15 mouse cellular contexts compared by ENCODE assay signal in genomic region chrX:74359171-74359570, GRCm38 (mm10). TPM values are rescaled to one million over a fixed set of nuclear protein-coding genes. Genes with fewer than 3 reads are reported as not detected.
DNase-seq lines count a peak whose midpoint lies in the region; ATAC-seq and TF ChIP-seq lines count a peak whose summit lies in the region.
"Had no signal": no experiment of that assay in that cellular context is flagged by ENCODE, and none has a peak within 500 bp of the region (broad histone marks: within the 10 kb centered on the region; RNA-seq: fewer than 3 reads in every experiment).

No protein-coding gene starts in this region.

- no peak overlapping the region for H3K4me3 ChIP-seq in stomach, postnatal 0 days (ENCODE audit: low read depth, low read length)
- H3K4me3 ChIP-seq in hindbrain, embryonic 14.5 days (replicated peaks; ENCODE audit: low read length), result no peak overlapping the region
- no peak overlapping the region for H3K4me3 ChIP-seq in intestine, embryonic 16.5 days (ENCODE audit: low read length)
- H3K4me3 ChIP-seq: forebrain, embryonic 12.5 days; hindbrain, embryonic 12.5 days; intestine, embryonic 15.5 days; limb, embryonic 15.5 days had no signal

- no peak overlapping the region for H3K9ac ChIP-seq in stomach, postnatal 0 days (ENCODE audit: low read length)
- H3K9ac ChIP-seq in hindbrain, embryonic 14.5 days, result no peak overlapping the region
- no peak overlapping the region for H3K9ac ChIP-seq in intestine, embryonic 16.5 days (ENCODE audit: low read depth, low read length)
- H3K9ac ChIP-seq: forebrain, embryonic 12.5 days; hindbrain, embryonic 12.5 days; intestine, embryonic 15.5 days; limb, embryonic 15.5 days; liver, postnatal 0 days had no signal

- TF ChIP-seq EP300 in stomach, postnatal 0 days (optimal IDR thresholded peaks at IDR 0.05), result no peak

- no peaks in the 10 kb centered on the region for H3K9me3 ChIP-seq in stomach, postnatal 0 days (ENCODE audit: control insufficient read depth, low read length)
- H3K9me3 ChIP-seq in hindbrain, embryonic 14.5 days (ENCODE audit: control insufficient read depth, low read length), result 0 out of 2 replicates have a peak, but pooled peaks cover 3% of the 10 kb centered on the region
- H3K9me3 ChIP-seq in intestine, embryonic 16.5 days (ENCODE audit: control insufficient read depth, low read length), result no peaks in the 10 kb centered on the region
- H3K9me3 ChIP-seq: forebrain, embryonic 12.5 days; hindbrain, embryonic 12.5 days; intestine, embryonic 15.5 days; limb, embryonic 15.5 days had no signal

- ATAC-seq in stomach, postnatal 0 days (ENCODE audit: low FRiP score, low TSS enrichment), result no peak
- no peak for ATAC-seq in hindbrain, embryonic 14.5 days (ENCODE audit: low FRiP score)
- no peak for ATAC-seq in intestine, embryonic 16.5 days
- ATAC-seq: intestine, embryonic 15.5 days; liver, postnatal 0 days had no signal

- TF ChIP-seq CTCF in stomach, postnatal 0 days (IDR thresholded peaks at IDR 0.05; ENCODE audit: low read depth), result no peak

- H3K27me3 ChIP-seq in stomach, postnatal 0 days (ENCODE audit: control insufficient read depth, insufficient read depth, low read length), result no peaks in the 10 kb centered on the region
- no peaks in the 10 kb centered on the region for H3K27me3 ChIP-seq in hindbrain, embryonic 14.5 days (ENCODE audit: control insufficient read depth, insufficient read depth, low read length)
- no peaks in the 10 kb centered on the region for H3K27me3 ChIP-seq in intestine, embryonic 16.5 days (replicated peaks; ENCODE audit: control insufficient read depth, insufficient read depth, low read length)
- H3K27me3 ChIP-seq: forebrain, embryonic 12.5 days; hindbrain, embryonic 12.5 days; intestine, embryonic 15.5 days; limb, embryonic 15.5 days had no signal

- DNase-seq in urinary bladder, adult 18-20 months (ENCODE audit: low spot score in 2 of 2), result peak; percentile 6 to 28
- no peak for DNase-seq in urinary bladder, postnatal 10 days (ENCODE audit: low spot score)
- peak; percentile 36 for DNase-seq in fat pad, adult 2 months (ENCODE audit: extremely low read depth, low read depth, low spot score)
- peak; percentile 30 to 44 for DNase-seq in kidney, postnatal 36 days
- DNase-seq in stomach, postnatal 0 days (ENCODE audit: low spot score), result peak; percentile 34
- no peak for DNase-seq in hindbrain, embryonic 14.5 days (ENCODE audit: low spot score)
- DNase-seq: adrenal gland, postnatal 36 days; cerebellum, adult 8-10 months; gastrocnemius, postnatal 14 days; liver, postnatal 0 days had no signal

- no peak overlapping the region for H3K4me2 ChIP-seq in stomach, postnatal 0 days (replicated peaks; ENCODE audit: low read depth)
- H3K4me2 ChIP-seq in hindbrain, embryonic 14.5 days (replicated peaks), result no peak overlapping the region
- H3K4me2 ChIP-seq in intestine, embryonic 16.5 days (ENCODE audit: low read depth, low read length), result no peak overlapping the region
- H3K4me2 ChIP-seq: forebrain, embryonic 12.5 days; hindbrain, embryonic 12.5 days; intestine, embryonic 15.5 days; limb, embryonic 15.5 days had no signal

- WGBS in stomach, postnatal 0 days, result 31% methylated on average over 11 of the region's 11 CpGs
- WGBS in hindbrain, embryonic 14.5 days, result 55% methylated on average over 11 of the region's 11 CpGs
- 32% methylated on average over 11 of the region's 11 CpGs for WGBS in intestine, embryonic 16.5 days

- H3K4me1 ChIP-seq in stomach, postnatal 0 days (replicated peaks; ENCODE audit: control insufficient read depth, insufficient read depth), result no peaks in the 10 kb centered on the region
- no peaks in the 10 kb centered on the region for H3K4me1 ChIP-seq in hindbrain, embryonic 14.5 days (replicated peaks; ENCODE audit: control insufficient read depth, insufficient read depth, low read length)
- H3K4me1 ChIP-seq in intestine, embryonic 16.5 days (ENCODE audit: control insufficient read depth, insufficient read depth, low read length), result no peaks in the 10 kb centered on the region
- H3K4me1 ChIP-seq: forebrain, embryonic 12.5 days; hindbrain, embryonic 12.5 days; intestine, embryonic 15.5 days; limb, embryonic 15.5 days had no signal

- no peak overlapping the region for H3K27ac ChIP-seq in stomach, postnatal 0 days (replicated peaks)
- no peak overlapping the region for H3K27ac ChIP-seq in hindbrain, embryonic 14.5 days
- H3K27ac ChIP-seq in intestine, embryonic 16.5 days (ENCODE audit: low read length), result no peak overlapping the region
- H3K27ac ChIP-seq: forebrain, embryonic 12.5 days; hindbrain, embryonic 12.5 days; intestine, embryonic 15.5 days; limb, embryonic 15.5 days had no signal

- no peaks in the 10 kb centered on the region for H3K36me3 ChIP-seq in stomach, postnatal 0 days (ENCODE audit: control insufficient read depth, insufficient read depth, low read length)
- H3K36me3 ChIP-seq in hindbrain, embryonic 14.5 days (replicated peaks; ENCODE audit: control insufficient read depth, insufficient read depth), result no peaks in the 10 kb centered on the region
- no peaks in the 10 kb centered on the region for H3K36me3 ChIP-seq in intestine, embryonic 16.5 days (ENCODE audit: control insufficient read depth, insufficient read depth, low read length)
- H3K36me3 ChIP-seq: forebrain, embryonic 12.5 days; hindbrain, embryonic 12.5 days; intestine, embryonic 15.5 days; limb, embryonic 15.5 days had no signal

RNA-seq across cellular contexts. Expression of gene Lage3, which starts 5.8 kb away (rescaled TPM):
- 88.1 and 90.9 TPM in 2 replicates for polyA plus RNA-seq in stomach, postnatal 0 days (2015; fragmentation: Nextera tagmentation; extraction: Ambion mirVana)
- polyA plus RNA-seq in hindbrain, embryonic 14.5 days (2014; fragmentation: Nextera tagmentation; extraction: Ambion mirVana), result 64.0 and 87.6 TPM in 2 replicates
- 81.3 and 84.4 TPM in 2 replicates for polyA plus RNA-seq in intestine, embryonic 16.5 days (2015; fragmentation: Nextera tagmentation; extraction: Ambion mirVana)

RNA-seq across cellular contexts. Expression of gene Ubl4a, which starts 13.8 kb away (rescaled TPM):
- 55.6 and 63.5 TPM in 2 replicates for polyA plus RNA-seq in stomach, postnatal 0 days (2015; fragmentation: Nextera tagmentation; extraction: Ambion mirVana)
- polyA plus RNA-seq in hindbrain, embryonic 14.5 days (2014; fragmentation: Nextera tagmentation; extraction: Ambion mirVana), result 68.4 and 74.3 TPM in 2 replicates
- polyA plus RNA-seq in intestine, embryonic 16.5 days (2015; fragmentation: Nextera tagmentation; extraction: Ambion mirVana), result 65.4 and 67.7 TPM in 2 replicates

RNA-seq across cellular contexts. Expression of gene Slc10a3, which starts 14.0 kb away (rescaled TPM):
- 20.0 and 20.6 TPM in 2 replicates for polyA plus RNA-seq in stomach, postnatal 0 days (2015; fragmentation: Nextera tagmentation; extraction: Ambion mirVana)
- polyA plus RNA-seq in hindbrain, embryonic 14.5 days (2014; fragmentation: Nextera tagmentation; extraction: Ambion mirVana), result 7.1 and 9.5 TPM in 2 replicates
- 16.9 and 17.6 TPM in 2 replicates for polyA plus RNA-seq in intestine, embryonic 16.5 days (2015; fragmentation: Nextera tagmentation; extraction: Ambion mirVana)

RNA-seq across cellular contexts. Expression of gene Plxna3, which starts 30.3 kb away (rescaled TPM):
- 2.9 and 3.2 TPM in 2 replicates for polyA plus RNA-seq in stomach, postnatal 0 days (2015; fragmentation: Nextera tagmentation; extraction: Ambion mirVana)
- polyA plus RNA-seq in hindbrain, embryonic 14.5 days (2014; fragmentation: Nextera tagmentation; extraction: Ambion mirVana), result 44.5 and 45.6 TPM in 2 replicates
- 5.8 and 6.2 TPM in 2 replicates for polyA plus RNA-seq in intestine, embryonic 16.5 days (2015; fragmentation: Nextera tagmentation; extraction: Ambion mirVana)

RNA-seq across cellular contexts. Expression of gene Fam3a, which starts 33.9 kb away (rescaled TPM):
- 25.0 and 26.0 TPM in 2 replicates for polyA plus RNA-seq in stomach, postnatal 0 days (2015; fragmentation: Nextera tagmentation; extraction: Ambion mirVana)
- 33.2 and 36.0 TPM in 2 replicates for polyA plus RNA-seq in hindbrain, embryonic 14.5 days (2014; fragmentation: Nextera tagmentation; extraction: Ambion mirVana)
- 30.6 and 34.6 TPM in 2 replicates for polyA plus RNA-seq in intestine, embryonic 16.5 days (2015; fragmentation: Nextera tagmentation; extraction: Ambion mirVana)

Comparison
In these comparisons a context has a peak if more than half of its experiments do, and no peak if none do; other contexts are left out.
1. DNase-seq: peak in urinary bladder, adult 18-20 months (2 of 2), fat pad, adult 2 months (single experiment), kidney, postnatal 36 days (2 of 2) and stomach, postnatal 0 days (single experiment); none in urinary bladder, postnatal 10 days (single experiment) and hindbrain, embryonic 14.5 days (single experiment).